Mouse (Mus musculus) monocyte, adult 59 days (primary cell): ENCODE data around the gene Wdr78. TPM values are rescaled to one million over a fixed set of nuclear protein-coding genes. Genes with fewer than 3 reads are reported as not detected.

Source experiments
- total RNA-seq, 2 experiments: library from RNA; stranded (reverse); gene quantifications; one replicate each; pipeline ENCODE4 v1.2.4; 2023

Wdr78 gene
- 1 to 10 TPM; 1.1 to 1.6 TPM for total RNA-seq

DNA sequence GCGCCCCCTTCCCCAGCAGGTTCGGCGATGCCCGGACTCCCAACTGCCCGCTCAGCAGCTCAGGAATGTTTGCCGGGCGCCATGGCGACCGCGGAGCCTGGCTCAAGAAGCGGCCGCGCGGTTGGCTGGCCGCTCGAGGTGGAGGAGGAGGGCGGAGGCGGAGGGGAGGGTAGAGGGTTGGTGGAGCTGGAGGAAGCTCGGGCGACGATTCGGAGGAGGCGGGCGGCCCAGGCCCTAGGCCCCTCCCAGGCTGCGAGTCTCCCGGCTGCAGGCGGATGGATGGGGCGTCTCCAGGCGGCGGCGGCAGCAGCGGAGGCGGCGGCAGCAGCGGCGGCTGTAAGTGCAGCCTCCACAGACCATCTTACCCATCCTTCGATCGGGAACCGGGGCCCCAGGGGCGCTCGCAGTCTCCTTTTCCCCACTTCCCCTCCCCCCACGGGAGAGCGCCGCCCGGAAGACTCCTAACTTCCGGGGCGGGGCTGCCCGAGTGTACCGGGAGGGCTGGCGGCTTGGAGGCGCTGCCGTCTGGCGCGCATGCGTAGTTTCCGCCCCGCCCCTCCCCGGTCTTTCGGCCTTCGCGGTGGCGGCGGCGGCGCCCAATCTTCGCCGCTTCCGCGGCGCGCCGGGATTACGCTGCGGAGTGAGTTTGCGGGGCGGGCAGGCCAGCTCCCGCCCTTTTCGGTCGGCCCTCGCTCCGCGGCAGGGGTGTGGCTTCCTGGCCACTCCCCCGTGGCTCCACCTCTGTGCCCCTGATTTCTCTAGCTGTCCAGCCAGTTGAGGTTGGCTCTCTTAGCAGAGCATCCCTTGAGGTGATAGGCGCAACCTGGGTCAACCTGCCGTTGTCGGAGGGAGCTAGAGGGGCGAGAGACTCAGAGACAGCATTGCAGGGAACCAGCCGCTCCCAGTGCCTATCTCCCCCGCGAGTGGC lies at the start of gene Wdr78, which contains the start of gene Mier1:
Gene Wdr78, minus strand, starts transcription at position 372 of the 928 bp plus-strand sequence.
Gene Mier1, plus strand, starts transcription at position 207 of the 928 bp plus-strand sequence.

DNA sequence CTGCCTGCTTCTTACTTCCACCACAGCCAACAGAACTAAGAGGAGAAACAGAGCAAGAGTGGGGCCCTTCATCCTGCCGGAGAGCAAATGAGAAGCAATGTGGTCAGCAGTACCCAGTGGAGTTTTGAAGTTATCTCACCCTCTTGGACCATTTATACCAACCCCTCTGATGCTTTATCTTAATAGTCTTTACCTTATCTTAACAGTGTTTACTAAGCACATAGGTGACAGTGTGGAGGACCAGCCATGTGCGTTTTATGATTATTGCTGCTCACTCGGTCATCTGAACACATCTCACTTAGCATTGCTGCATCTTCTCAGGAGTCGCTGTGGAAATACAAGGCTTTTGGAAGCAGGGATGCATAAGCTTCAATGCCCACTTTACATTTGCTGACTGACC lies 87.7 kb downstream of the Wdr78 start, which contains the start of gene Insl5:
Gene Insl5, minus strand, starts transcription at position 222 of the 400 bp plus-strand sequence.

Other genes starting within 250 kb of the Wdr78 start
- gene Tctex1d1, start 135.9 kb downstream of the Wdr78 start, total RNA-seq: not detected
- gene Insl5, start 87.7 kb downstream of the Wdr78 start, total RNA-seq: not detected
- 10 to 100 TPM; 91.4 to 98.1 TPM for gene Mier1, start 165 bp downstream of the Wdr78 start, total RNA-seq
- 10 to 100 TPM; 10.4 to 11.0 TPM for gene Slc35d1, start 100.6 kb upstream of the Wdr78 start, total RNA-seq
- not detected for gene 4921539E11Rik, start 176.3 kb upstream of the Wdr78 start, total RNA-seq
- gene Oma1, start 199.3 kb upstream of the Wdr78 start, total RNA-seq: 10 to 100 TPM; 23.6 to 25.1 TPM